Mouse (Mus musculus): ENCODE measurements at regions not wholly inside any gene's neighbourhood (a gene's known extent, or its start where the extent isn't known, plus 50 kb on each side); places are given as distances from the start of the nearest gene placed in this dataset.
A peak's percentile ranks its signal among the peaks of the same experiment; 100 is the strongest.

- no peak for DNase-seq (ENCODE audit: low spot score in 2 of 2)
Observed at GRCm38 (mm10) chr5:45925879-45926410, 68.5 kb upstream of the Lcorl start.

- DNase-seq (ENCODE audit: low spot score in 2 of 2) = peak in 1 of 2 experiments; percentile 42
Observed at GRCm38 (mm10) chr5:45923907-45924594, 66.6 kb upstream of the Lcorl start.
